Mouse (Mus musculus) brain, embryonic 14.5 days (tissue): ENCODE results near the gene Mast4.

Experiments
- CTCF ChIP-seq: fragments of 200-500 bp; IDR thresholded peaks from 2 replicates; pipeline ENCODE4 v1.5.1; 2012; ENCODE audit warnings: inconsistent platforms, mild to moderate bottlenecking, moderate library complexity, borderline replicate concordance; ENCODE audit not compliant: insufficient read depth, insufficient read length; ENCODE audit errors: extremely low read depth
- POLR2A ChIP-seq: fragments of 200-500 bp; IDR thresholded peaks from 2 replicates; pipeline ENCODE4 v1.6.1; 2012; ENCODE audit warnings: mild to moderate bottlenecking, inconsistent platforms, borderline replicate concordance; ENCODE audit not compliant: poor library complexity, insufficient read depth, insufficient read length, severe bottlenecking; ENCODE audit errors: extremely low read depth

DNA sequence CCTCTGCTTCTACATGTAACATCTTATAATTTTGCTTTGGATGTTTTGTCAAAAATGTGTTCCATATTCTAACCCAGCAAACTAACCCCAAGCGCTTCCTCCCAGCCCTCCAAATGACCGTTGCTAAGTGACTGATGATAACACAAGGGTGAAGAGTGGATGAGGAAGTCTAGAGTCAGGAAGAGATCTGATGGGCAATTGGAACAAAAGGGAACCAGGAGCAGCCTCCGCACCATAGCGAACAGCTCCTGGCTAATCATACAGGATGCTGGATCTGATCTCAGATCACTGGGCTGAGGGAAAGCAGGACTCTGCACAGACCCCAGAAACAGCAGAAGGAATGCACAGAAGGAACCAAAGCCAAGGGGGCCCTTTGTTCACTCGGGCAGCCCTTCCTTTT, 190.0 kb downstream of the Mast4 start:
- TF ChIP-seq POLR2A: no peak
- TF ChIP-seq CTCF: no peak
